Mouse (Mus musculus): ENCODE results near the gene Olfr976. TPM values are rescaled to one million over a fixed set of nuclear protein-coding genes. Genes with fewer than 3 reads are reported as not detected.

Gene Olfr976
- polyA plus RNA-seq, 1 experiment from 2014 or later: not detected

DNA sequence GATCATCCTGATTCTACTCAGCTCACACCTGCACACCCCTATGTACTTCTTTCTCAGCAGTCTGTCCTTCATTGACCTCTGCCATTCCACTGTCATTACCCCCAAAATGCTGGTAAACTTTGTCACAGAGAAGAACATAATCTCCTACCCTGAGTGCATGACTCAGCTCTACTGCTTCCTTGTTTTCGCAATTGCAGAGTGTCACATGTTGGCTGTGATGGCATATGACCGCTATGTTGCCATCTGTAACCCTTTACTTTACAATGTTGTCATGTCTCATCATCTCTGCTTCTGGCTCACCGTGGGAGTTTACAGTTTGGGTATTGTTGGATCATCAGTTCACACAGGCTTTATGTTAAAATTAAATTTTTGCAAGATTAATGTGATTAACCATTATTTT, 51.0 kb downstream of the Olfr976 start:
- no peak for ATAC-seq
- H3K4me3 ChIP-seq (ENCODE audit: low read depth, low read length): no peak overlapping the region
- no peak overlapping the region for H3K4me2 ChIP-seq (ENCODE audit: low read length)
- H3K36me3 ChIP-seq (ENCODE audit: control insufficient read depth, insufficient read depth, low read length): no peaks in the 10 kb centered on the region
- H3K4me1 ChIP-seq (ENCODE audit: control insufficient read depth, insufficient read depth, low read length): no peaks in the 10 kb centered on the region
- H3K9me3 ChIP-seq (replicated peaks; ENCODE audit: control insufficient read depth, low read length, poor library complexity, severe bottlenecking): no peaks in the 10 kb centered on the region
- no peak overlapping the region for H3K9ac ChIP-seq (ENCODE audit: low read depth, low read length)
- H3K27me3 ChIP-seq (ENCODE audit: control insufficient read depth, insufficient read depth, low read depth, low read length): no peaks in the 10 kb centered on the region
- WGBS: 91% methylated on average over 3 of the region's 3 CpGs
- no peak overlapping the region for H3K27ac ChIP-seq (ENCODE audit: low read length)

DNA sequence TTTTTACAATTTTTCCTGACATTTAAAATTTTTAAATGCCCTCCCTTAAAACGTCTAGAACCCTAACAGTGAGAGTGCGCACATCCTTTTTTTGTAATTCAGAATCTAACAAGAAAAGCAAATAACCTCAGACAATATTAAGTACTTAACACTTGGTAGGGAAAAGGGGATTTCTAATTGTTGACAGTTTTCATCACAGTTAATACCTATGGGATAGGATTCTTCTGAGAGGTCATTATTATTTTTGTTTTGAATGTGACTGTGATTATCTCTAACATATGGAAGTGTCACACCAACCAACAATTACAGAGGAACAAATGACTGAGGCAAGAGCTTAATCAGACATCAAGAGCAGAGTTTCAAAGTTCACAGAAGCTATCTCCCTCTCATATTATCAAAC, 53.9 kb downstream of the Olfr976 start, which contains the start of gene Olfr229:
Olfr229 (plus strand) TSS at position 301 of the 400 bp plus-strand sequence.
- WGBS: 75% methylated on average over 2 of the region's 2 CpGs
- Histone ChIP-seq H3K9ac (ENCODE audit: low read depth, low read length) (no peak within 1 kb of the TSS), H3K4me1 (ENCODE audit: control insufficient read depth, insufficient read depth, low read length) (no peaks in the 10 kb centered on the region), H3K36me3 (ENCODE audit: control insufficient read depth, insufficient read depth, low read length) (no peaks in the 10 kb centered on the region), H3K4me3 (ENCODE audit: low read depth, low read length) (no peak within 1 kb of the TSS), H3K27me3 (ENCODE audit: control insufficient read depth, insufficient read depth, low read depth, low read length) (no peaks in the 10 kb centered on the region), H3K4me2 (ENCODE audit: low read length) (no peak within 1 kb of the TSS), H3K27ac (ENCODE audit: low read length) (no peak within 1 kb of the TSS), H3K9me3 (replicated peaks; ENCODE audit: control insufficient read depth, low read length, poor library complexity, severe bottlenecking) (no peaks in the 10 kb centered on the region)
- ATAC-seq: no peak

DNA sequence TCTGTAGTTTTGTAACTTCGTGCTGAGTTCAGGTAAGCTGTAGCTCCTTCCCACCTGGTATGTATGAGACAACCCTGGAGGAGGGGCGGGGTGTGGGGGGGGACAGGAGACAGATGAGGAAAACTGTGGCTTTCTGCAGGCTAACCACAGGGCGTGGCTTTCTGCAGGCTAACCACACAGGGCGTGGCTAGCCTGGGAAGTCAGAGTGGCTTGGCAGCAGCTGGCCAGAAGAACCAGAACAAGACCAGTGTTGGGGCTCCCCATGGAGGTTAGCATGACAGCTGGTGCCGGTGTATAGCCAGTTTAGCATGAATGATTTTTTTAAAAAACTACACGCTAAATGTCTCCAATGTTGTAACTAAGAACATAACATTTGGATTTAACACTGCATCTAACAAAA, 55.8 kb downstream of the Olfr976 start:
- Histone ChIP-seq H3K9me3 (replicated peaks; ENCODE audit: control insufficient read depth, low read length, poor library complexity, severe bottlenecking) (no peaks in the 10 kb centered on the region), H3K4me1 (ENCODE audit: control insufficient read depth, insufficient read depth, low read length) (no peaks in the 10 kb centered on the region), H3K4me2 (ENCODE audit: low read length) (no peak overlapping the region), H3K36me3 (ENCODE audit: control insufficient read depth, insufficient read depth, low read length) (no peaks in the 10 kb centered on the region), H3K27ac (ENCODE audit: low read length) (no peak overlapping the region), H3K27me3 (ENCODE audit: control insufficient read depth, insufficient read depth, low read depth, low read length) (no peaks in the 10 kb centered on the region), H3K4me3 (ENCODE audit: low read depth, low read length) (no peak overlapping the region), H3K9ac (ENCODE audit: low read depth, low read length) (no peak overlapping the region)
- ATAC-seq: no peak
- 83% methylated on average over 6 of the region's 6 CpGs for WGBS

Other genes starting within 250 kb of the Olfr976 start
- gene Olfr965, start 249.8 kb downstream of the Olfr976 start, polyA plus RNA-seq (2015; fragmentation: Nextera tagmentation; extraction: Ambion mirVana): not detected in 2 replicates
- gene Olfr150, start 230.2 kb downstream of the Olfr976 start, polyA plus RNA-seq (2015; fragmentation: Nextera tagmentation; extraction: Ambion mirVana): not detected in 2 replicates
- gene Olfr967, start 214.9 kb downstream of the Olfr976 start, polyA plus RNA-seq (2015; fragmentation: Nextera tagmentation; extraction: Ambion mirVana): not detected in 2 replicates
- not detected in 2 replicates for gene Olfr968, start 177.9 kb downstream of the Olfr976 start, polyA plus RNA-seq (2015; fragmentation: Nextera tagmentation; extraction: Ambion mirVana)
- not detected in 2 replicates for gene Olfr969, start 170.2 kb downstream of the Olfr976 start, polyA plus RNA-seq (2015; fragmentation: Nextera tagmentation; extraction: Ambion mirVana)
- not detected in 2 replicates for gene Olfr970, start 152.3 kb downstream of the Olfr976 start, polyA plus RNA-seq (2015; fragmentation: Nextera tagmentation; extraction: Ambion mirVana)
- not detected in 2 replicates for gene Olfr971, start 124.3 kb downstream of the Olfr976 start, polyA plus RNA-seq (2015; fragmentation: Nextera tagmentation; extraction: Ambion mirVana)
- gene Olfr972, start 94.7 kb downstream of the Olfr976 start, polyA plus RNA-seq (2015; fragmentation: Nextera tagmentation; extraction: Ambion mirVana): not detected in 2 replicates
- gene Olfr229, start 53.8 kb downstream of the Olfr976 start, polyA plus RNA-seq (2015; fragmentation: Nextera tagmentation; extraction: Ambion mirVana): not detected in 2 replicates
- gene Olfr974, start 23.6 kb downstream of the Olfr976 start, polyA plus RNA-seq (2015; fragmentation: Nextera tagmentation; extraction: Ambion mirVana): not detected in 2 replicates
- not detected in 2 replicates for gene Olfr975, start 9.1 kb downstream of the Olfr976 start, polyA plus RNA-seq (2015; fragmentation: Nextera tagmentation; extraction: Ambion mirVana)
- gene Olfr978, start 31.0 kb upstream of the Olfr976 start, polyA plus RNA-seq (2015; fragmentation: Nextera tagmentation; extraction: Ambion mirVana): not detected in 2 replicates
- gene Olfr979, start 42.3 kb upstream of the Olfr976 start, polyA plus RNA-seq (2015; fragmentation: Nextera tagmentation; extraction: Ambion mirVana): not detected in 2 replicates
- not detected in 2 replicates for gene Olfr980, start 48.4 kb upstream of the Olfr976 start, polyA plus RNA-seq (2015; fragmentation: Nextera tagmentation; extraction: Ambion mirVana)
- not detected in 2 replicates for gene Olfr981, start 60.3 kb upstream of the Olfr976 start, polyA plus RNA-seq (2015; fragmentation: Nextera tagmentation; extraction: Ambion mirVana)
- gene Olfr982, start 112.7 kb upstream of the Olfr976 start, polyA plus RNA-seq (2015; fragmentation: Nextera tagmentation; extraction: Ambion mirVana): not detected in 2 replicates
- not detected in 2 replicates for gene Olfr983, start 132.5 kb upstream of the Olfr976 start, polyA plus RNA-seq (2015; fragmentation: Nextera tagmentation; extraction: Ambion mirVana)
- not detected in 2 replicates for gene Olfr984, start 153.1 kb upstream of the Olfr976 start, polyA plus RNA-seq (2015; fragmentation: Nextera tagmentation; extraction: Ambion mirVana)
- not detected in 2 replicates for gene Olfr985, start 169.1 kb upstream of the Olfr976 start, polyA plus RNA-seq (2015; fragmentation: Nextera tagmentation; extraction: Ambion mirVana)
- not detected in 2 replicates for gene Tmem225, start 187.0 kb upstream of the Olfr976 start, polyA plus RNA-seq (2015; fragmentation: Nextera tagmentation; extraction: Ambion mirVana)
- not detected in 2 replicates for gene Olfr986, start 219.8 kb upstream of the Olfr976 start, polyA plus RNA-seq (2015; fragmentation: Nextera tagmentation; extraction: Ambion mirVana)
- 13.1 and 13.6 TPM in 2 replicates for gene Zfp202, start 231.2 kb upstream of the Olfr976 start, polyA plus RNA-seq (2015; fragmentation: Nextera tagmentation; extraction: Ambion mirVana)

All from midbrain, embryonic 16.5 days (tissue).